Mouse (Mus musculus) kidney, adult 11 months (tissue): ENCODE measurements around the gene Qtrt2.

Experiments
- DNase-seq: peaks from one replicate; pipeline ENCODE4 v3.0.0; 2022

Qtrt2 gene

DNA sequence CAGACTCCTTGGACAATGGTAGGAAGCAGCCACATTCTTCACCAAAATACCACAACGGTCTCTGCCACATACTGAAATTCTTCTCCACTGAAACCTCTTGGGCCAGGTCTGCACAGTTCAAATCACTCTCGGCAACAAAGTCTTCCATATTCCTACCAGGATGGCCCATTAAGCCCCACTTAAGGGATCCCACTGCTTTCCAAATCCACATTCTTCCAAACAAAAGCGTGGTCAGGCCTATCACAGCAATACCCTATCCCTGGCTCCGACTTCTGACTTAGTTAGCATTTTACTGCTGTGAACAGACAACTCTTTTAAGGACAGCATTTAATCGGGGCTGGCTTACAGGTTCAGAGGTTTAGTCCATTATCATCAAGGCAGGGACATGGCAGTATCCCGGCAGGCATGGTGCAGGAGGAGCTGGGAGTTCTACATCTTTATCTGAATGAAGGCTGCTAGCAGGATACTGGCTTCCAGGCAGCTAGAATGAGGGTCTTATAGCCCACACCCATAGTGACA, at the start of gene Qtrt2:
Gene Qtrt2, minus strand, starts transcription at position 469 of the 519 bp plus-strand sequence.
- DNase-seq: no peak

DNA sequence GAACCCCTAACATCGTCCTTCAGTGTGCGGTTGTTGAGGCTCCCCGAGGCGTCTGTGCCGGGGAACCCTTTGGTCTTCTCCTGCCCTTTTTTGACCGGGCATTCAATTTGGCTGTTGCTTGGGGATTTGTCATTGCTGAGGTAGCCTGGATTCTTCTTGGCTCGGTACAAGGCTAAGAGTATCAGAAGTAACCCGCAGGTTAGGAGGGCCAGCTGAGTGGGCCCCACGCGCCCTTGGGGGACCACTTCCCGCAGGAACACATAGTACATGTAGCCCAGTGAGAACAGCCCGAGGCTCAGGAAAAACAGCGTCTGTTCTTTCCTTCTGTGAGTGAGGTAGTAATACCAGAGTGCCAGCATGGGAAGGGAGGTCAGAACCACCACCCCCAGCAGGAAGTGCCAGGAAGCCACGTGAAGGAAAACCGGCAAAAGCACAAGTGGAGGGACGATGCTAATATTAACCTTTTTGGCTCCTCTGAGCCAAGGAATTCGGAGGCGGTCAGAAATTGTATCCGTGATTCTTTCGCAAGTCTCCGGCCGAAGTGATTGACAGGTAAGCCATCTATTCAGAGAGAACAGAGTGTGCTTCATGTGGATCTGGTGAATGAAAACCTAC, 47.1 kb upstream of the Qtrt2 start:
- no peak for DNase-seq

DNA sequence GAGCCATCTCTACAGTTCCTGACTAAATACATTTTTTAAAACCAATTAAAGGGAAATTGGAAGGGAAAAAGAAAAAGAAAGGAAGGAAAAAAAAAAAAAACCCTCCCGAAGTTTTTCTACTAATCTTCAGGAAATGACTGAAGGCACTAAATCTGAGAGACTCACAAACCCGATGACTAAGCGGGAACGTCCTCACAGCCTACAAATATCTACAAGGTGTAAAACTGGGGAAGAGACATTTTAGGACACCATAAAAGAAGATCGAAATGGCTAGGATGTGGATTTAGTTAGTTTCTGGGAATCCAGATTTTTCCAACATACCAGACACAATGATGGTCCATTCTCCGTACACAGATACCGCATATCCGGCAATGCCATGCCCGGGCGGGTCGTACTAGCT, 46.5 kb upstream of the Qtrt2 start:
- no peak for DNase-seq

DNA sequence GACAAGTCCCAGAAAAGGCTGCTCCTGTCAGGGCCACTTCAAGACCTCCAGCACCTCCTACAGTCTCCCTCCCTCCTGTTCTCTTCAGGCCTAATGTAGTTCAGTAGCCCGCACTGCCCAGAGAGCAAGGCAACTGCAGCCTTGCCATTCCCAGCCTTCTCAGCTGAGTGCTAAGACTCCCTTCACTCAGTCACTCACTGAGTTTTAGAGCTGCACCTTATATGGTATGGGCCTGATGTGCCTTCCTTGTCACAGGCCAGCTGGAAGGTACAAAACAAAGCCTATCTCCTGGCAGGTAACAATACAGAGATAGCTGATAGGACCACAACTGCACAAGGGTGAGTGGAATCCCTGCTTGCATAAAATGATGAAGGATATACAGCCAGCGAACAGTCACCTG, 45.8 kb upstream of the Qtrt2 start:
- no peak for DNase-seq

DNA sequence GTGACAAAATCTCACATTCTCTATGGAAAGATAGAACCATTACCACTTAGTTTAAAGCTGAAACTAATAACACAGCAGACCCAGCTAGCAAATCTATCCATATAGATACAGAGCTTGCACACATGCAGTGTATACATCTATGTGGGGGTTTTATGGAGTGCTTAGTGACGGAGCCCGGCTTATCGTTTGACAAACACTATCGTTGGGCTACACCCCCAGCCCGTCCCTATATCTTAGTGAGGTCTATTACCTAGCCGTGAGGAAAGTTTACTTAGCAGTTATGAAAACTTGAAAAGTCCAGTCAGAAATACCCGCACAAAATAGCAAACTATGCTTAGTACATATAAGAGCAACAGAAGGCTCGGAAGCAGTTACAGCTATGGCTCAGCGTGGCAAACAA, 45.1 kb upstream of the Qtrt2 start:
- DNase-seq: no peak

GRCm38 (mm10) chr16:43971189-43971588, 44.6 kb upstream of the Qtrt2 start:
- DNase-seq: no peak

DNA sequence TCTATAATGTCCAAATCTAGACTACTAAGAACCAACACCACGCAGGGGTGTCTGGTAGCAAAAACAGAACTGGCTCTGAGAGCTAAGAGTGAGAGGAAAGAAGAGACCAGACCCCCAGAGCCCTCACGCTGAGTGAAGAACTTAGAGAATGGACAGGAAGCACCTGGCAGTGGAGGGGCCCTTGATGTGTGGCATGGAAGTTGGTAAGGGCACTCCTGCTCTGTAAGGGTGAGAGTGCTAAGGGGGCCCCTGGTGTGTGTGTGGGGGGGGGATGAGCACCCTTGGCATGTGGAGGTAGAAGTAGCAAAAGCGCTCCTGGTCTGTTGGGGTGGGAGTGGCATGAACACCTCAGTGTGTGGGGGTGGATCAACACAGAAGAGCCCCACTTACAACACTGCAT, 43.8 kb upstream of the Qtrt2 start:
- DNase-seq: no peak

- no peak for DNase-seq
Observed at GRCm38 (mm10) chr16:43965781-43966389, 39.3 kb upstream of the Qtrt2 start.

DNA sequence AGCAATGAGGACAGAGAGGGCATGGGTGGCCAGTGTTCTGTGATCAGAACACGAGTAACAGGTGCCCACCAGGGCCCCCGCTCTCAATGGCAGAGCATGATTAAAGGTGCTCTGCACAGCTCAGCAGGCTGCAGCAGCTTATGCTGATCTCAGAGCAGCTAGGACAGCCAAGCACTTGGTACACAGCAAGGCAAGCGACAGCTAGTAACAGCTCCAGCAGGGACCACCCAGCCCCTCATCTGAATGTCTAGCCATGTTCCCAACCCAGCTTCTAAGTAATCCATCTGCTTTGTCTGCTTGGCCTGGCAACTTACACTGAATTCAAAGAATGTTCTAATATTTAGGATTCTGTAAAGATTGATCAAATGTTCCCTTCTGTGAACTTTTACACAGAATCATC, 37.2 kb upstream of the Qtrt2 start:
- no peak for DNase-seq

DNA sequence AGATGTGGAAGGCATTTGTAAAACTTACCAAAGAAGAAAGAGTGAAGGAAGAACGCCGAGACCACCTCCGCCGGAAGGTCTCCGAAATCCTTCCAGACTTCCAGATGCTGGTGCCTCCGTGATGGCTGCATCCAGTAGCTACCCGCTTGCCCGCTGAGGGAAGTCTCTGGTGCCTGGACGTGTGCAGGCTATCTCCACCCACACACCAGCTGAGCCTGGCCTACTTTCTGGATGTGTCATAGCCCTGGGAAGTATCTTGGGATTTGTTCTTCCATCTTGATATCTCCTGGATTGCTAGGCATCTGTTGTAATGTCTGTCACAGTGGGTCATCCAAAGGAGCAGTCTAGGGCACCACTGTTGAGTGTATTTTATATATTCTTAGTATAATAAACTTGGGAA, 36.7 kb upstream of the Qtrt2 start:
- DNase-seq: no peak

GRCm38 (mm10) chr16:43958038-43958437, 31.4 kb upstream of the Qtrt2 start:
- no peak for DNase-seq

DNA sequence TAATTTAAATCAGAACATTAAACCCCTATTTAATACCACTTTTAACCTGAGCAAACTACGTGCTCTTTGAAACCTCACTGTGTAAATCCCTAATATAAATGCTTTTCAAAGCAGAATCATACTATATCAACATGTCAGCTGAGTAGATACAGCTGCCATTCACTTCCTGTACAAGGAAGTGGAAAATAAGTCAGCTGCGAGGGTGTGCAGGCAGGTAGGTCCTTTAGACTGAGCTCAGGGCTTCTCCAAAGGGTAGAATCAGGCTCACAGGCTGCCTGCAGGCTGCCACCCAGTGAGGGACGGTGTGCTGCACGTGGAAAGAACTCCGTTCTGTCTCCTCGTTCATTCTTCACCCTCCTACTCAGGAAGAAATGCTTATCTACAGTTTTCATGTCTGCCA, 28.3 kb upstream of the Qtrt2 start:
- DNase-seq: no peak

DNA sequence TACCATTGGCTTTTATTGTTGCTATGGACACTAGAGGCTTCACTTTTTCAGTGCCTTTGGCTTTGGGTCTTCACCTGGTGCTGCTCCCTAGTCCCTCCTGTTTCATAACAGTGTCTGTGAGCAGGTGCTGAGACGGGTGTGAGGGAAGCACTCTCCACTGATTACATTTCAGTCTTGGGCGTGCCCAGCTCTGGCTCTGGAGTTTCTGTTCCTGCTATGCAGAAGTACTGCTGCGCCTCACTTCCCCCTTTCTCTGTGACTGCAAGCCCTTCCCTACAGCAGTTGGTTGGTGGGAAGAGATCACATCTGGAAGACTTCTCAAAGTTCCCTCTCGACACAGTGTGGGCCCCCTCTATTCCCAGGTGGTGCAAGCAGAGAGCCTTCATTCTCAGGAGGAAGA, 25.0 kb upstream of the Qtrt2 start:
- no peak for DNase-seq

- DNase-seq: no peak
Observed at GRCm38 (mm10) chr16:43945869-43946268, 19.3 kb upstream of the Qtrt2 start.

DNA sequence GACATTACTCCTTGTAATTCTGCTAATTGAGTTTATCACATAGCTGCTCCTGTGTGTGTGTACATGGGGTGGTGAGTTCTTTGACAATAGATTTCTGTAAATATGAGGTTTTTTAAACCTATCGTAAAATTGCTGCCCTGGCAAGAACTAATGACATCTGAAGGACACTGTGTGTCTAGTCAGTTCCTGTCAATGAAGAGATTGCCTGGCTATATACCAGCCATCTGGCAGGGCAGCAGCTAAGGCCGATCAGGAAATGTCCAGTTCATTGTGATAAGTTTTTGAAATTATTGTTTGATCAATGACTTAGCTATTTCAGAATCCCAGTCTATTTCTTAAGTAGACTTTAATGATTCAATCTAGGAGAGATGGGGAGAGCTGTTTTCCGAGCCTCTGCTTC, 18.7 kb upstream of the Qtrt2 start:
- DNase-seq: no peak

DNA sequence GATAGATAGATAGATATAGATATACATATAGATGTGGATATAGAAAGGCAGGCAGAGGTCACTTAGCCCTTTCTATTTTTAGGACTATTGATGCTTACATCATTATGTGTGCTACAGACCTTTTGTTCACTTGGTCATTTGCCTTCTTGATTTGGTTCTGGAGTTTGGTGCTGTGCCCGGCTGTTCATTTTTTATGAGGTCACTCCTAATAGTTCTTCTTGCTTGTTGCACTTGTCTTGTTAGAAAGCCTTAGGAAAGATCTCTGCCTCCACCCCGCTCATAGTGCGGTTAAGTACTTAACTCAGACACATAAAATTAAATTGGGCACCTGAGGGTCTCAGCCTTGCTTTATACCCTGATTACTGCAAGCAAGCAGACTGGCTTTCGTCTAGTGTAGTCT, 14.2 kb upstream of the Qtrt2 start:
- DNase-seq: no peak

GRCm38 (mm10) chr16:43935892-43936291, 9.3 kb upstream of the Qtrt2 start:
- DNase-seq: no peak

GRCm38 (mm10) chr16:43935367-43935766, 8.8 kb upstream of the Qtrt2 start:
- no peak for DNase-seq

GRCm38 (mm10) chr16:43934856-43935255, 8.2 kb upstream of the Qtrt2 start:
- DNase-seq: no peak

GRCm38 (mm10) chr16:43933041-43933440, 6.4 kb upstream of the Qtrt2 start:
- DNase-seq: no peak

GRCm38 (mm10) chr16:43932319-43932718, 5.7 kb upstream of the Qtrt2 start:
- DNase-seq: no peak

GRCm38 (mm10) chr16:43931502-43931901, 4.9 kb upstream of the Qtrt2 start:
- no peak for DNase-seq

DNA sequence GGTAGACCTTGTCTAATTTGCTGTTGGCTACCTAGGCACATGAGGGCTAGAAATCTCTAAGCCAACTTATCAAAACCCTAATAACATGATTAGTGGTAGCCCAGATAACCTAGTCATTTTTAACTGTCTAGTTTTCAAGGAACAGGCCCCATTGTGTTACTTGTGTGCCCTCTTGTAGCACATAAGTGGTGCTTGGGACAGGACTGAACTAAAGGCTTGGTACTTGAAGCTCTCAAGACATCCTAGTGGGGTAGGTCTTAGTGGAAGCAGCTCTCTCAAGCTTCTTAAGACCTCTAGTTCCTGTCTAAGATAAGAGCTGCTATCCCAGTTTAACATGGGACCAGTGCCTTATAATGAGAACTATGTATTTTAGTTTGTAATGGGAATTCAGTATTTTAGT, 4.0 kb upstream of the Qtrt2 start:
- DNase-seq: no peak

DNA sequence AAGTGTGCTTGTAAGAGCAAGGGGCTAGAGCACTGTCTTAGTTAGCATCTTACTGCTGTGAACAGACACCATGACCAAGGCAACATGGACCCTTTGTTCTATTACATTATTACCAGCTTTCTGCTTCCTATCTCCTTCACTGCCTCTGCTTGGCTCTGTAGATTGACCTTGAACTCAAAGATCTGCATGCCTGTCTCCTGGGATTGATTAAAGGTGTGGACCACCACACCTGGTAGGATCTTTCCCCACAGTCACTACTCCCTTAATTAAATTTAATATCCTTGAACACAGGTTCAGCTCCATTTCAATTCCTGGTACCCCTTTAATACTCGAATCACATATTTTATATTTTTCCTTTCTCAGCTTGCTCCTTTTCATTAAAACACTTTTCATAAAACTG, 763 bp downstream of the Qtrt2 start:
- no peak for DNase-seq

DNA sequence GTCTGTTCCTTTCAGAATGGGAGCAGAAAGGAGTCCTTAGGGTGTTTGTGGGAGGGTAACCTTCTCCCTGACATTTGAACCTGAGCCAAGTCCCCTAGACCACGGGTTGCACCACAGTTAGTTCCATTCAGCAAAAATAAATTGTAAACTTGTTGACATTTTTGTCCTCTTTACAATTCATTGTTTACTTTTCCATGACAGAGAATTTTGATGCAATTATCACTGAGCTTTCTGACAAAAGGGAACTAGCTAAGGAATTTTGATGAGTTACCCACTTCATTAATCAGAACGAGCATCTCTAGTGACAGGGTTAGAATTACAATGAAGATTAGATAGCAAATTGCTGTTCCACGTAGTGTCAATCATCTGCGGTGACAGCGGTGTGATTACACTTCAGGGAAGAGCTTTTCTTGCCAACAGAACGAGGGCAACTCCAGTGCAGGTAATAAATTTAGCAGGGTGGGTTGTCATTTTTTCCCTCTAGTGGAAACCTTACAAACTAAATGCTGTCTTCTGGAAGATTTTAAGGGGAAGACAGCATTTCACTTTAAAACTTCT, 1.5 kb downstream of the Qtrt2 start:
- DNase-seq: no peak
